Mouse (Mus musculus) right cerebral cortex, postnatal 14 days (tissue): ENCODE data around the gene Olfr806.

ENCODE experiments used
- DNase-seq: peaks from one replicate; pipeline ENCODE4 v3.0.0; 2022

Olfr806 gene

GRCm38 (mm10) chr10:129741821-129742220 lies at the start of gene Olfr806:
Gene Olfr806, minus strand, starts transcription at chr10:129741921.
- DNase-seq = no peak

- no peak for DNase-seq
These were observed 36.4 kb upstream of the Olfr806 start for GRCm38 (mm10) chr10:129778123-129778522.

GRCm38 (mm10) chr10:129774338-129774737 lies 32.6 kb upstream of the Olfr806 start, which contains the start of gene Olfr809:
Gene Olfr809, plus strand, starts transcription at chr10:129774638.
- DNase-seq = no peak

GRCm38 (mm10) chr10:129765182-129765581 lies 23.5 kb upstream of the Olfr806 start, which contains the start of gene Olfr808:
Gene Olfr808, plus strand, starts transcription at chr10:129765482.
- DNase-seq = no peak

DNA sequence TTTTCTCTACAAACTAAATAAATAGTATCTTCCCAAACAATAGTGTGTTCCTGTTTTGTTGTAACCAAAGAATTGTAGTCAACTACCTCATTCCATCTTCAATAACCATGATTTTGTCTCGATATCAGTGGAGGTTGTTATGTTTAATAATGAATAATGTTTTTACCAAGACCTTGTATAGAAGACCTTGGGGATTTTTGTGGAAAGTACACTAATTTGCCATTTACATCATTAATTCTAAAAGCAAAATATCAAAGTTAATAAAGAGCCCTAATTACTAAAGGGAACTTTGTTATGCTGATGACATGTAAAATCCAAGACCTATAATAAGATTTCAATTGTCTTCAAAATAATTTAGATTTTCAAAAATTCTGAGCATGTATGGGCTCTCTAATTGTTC lies 16.0 kb upstream of the Olfr806 start, which contains the start of gene Olfr807:
TSS of gene Olfr807 (minus strand) at position 101 of the 400 bp plus-strand sequence.
- no peak for DNase-seq

DNA sequence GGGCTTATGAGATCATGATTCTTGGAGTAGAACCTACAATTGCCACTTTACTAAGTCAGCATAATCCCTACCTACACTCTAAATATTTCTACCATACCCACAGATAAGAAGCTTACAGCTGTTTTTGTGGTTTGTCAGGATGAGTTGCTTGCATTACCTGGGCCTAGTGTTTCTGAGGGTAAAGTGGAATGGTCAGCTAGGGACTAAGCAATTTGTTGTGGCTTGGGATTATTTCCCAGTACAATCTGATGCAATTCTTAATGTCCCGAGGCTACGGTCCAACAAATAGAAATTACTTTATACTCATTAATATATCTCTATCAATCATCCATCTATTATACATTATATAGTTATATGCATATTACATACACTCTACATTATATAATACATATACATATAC lies 12.4 kb downstream of the Olfr806 start, which contains the start of gene Olfr805:
TSS of gene Olfr805 (minus strand) at position 101 of the 400 bp plus-strand sequence.
- no peak for DNase-seq

DNA sequence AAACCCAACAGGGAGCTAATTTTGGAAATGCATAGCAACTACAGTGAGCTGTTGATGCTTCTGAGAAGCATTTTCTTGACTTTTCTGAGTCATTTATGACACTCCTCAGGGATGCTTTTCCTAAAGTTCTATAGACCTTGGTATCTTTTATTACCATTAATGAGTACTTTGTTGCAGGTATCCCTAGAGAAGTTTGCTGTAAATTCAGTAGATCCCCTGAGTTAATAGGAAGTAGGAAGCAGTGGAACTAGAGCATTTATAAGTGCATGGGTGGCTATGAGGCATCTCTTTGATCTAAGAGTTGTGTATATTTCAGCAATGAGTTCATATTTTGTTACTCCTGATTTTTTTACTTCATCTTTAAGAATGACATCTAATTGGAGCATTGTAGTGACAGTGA lies 38.8 kb downstream of the Olfr806 start, which contains the start of gene Olfr804:
TSS of gene Olfr804 (plus strand) at position 301 of the 400 bp plus-strand sequence.
- no peak for DNase-seq

- no peak for DNase-seq
These were observed 47.5 kb downstream of the Olfr806 start, which contains the start of gene Olfr803 for GRCm38 (mm10) chr10:129694186-129694585. Gene Olfr803, minus strand, starts transcription at chr10:129694286.

- no peak for DNase-seq
These were observed 53.7 kb downstream of the Olfr806 start, which contains the start of gene Olfr802 for GRCm38 (mm10) chr10:129688069-129688468. Gene Olfr802, minus strand, starts transcription at chr10:129688169.
